Mouse (Mus musculus) megakaryocyte, embryonic 14.5 days (primary cell): ENCODE results near the gene Clgn.

Experiments used
- FLI1 ChIP-seq: IDR thresholded peaks from 2 replicates; pipeline ENCODE4 v1.6.1; 2012; ENCODE audit warnings: low read length, inconsistent platforms, mixed read lengths
- GATA1 ChIP-seq: IDR thresholded peaks from 3 replicates; pipeline ENCODE4 v1.6.1; 2012; ENCODE audit warnings: mixed read lengths, low read length, inconsistent platforms, borderline replicate concordance

- no peak for TF ChIP-seq GATA1
- no peak for TF ChIP-seq FLI1
These were observed 31.7 kb downstream of the Clgn start for GRCm38 (mm10) chr8:83421354-83421753.
